Mouse (Mus musculus) ovary, postnatal 10 days (tissue): ENCODE data around the gene Rxfp4.

ENCODE experiments used
- DNase-seq: peaks from one replicate; pipeline ENCODE4 v3.0.0; 2022; ENCODE audit warnings: low spot score

Gene Rxfp4

DNA sequence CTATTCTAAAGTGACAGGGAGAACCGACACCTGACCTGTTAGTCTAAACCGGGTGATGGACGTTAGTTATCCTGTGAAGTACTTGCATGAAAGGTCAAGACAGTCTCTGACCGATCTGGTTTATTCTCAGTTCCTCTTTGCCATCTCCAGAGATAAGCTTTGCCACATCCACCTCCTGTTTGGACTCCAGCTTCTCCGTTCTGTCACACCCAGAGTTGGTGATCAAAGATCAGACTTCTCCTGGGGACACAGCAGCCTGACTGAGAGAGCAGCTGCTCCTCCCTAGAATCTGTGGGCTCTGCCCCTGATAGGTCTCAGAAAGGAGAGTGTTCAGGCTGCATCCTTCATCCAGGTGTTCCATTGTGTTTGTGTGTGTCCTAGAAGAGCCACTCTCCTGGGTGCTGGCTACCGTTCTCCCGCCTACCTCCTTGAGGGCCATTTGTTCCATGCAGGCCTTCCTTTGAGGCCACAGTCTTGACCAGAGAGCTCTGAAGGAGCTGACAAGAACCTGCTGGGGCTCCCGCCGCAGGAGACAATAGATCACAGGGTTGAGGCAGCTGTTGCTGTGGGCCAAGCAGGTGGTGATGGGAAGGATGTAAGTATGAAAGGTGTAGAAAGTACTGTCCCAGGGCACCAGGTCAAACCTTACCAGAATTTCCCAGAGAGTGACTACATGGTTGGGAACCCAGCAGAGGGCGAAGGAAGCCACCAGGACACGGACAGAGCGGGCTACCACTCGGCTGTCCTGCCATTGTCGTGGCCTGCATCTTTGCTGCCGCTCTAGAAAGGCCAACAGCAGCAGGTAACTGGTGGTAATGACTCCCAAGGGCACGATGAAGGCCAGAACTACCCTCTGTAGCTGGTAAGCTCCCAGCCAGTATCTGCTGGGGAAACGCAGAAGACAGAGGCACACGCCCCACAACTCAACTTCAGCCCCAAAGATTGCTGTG is 998 bp downstream of the Rxfp4 start:
- DNase-seq = no peak

DNA sequence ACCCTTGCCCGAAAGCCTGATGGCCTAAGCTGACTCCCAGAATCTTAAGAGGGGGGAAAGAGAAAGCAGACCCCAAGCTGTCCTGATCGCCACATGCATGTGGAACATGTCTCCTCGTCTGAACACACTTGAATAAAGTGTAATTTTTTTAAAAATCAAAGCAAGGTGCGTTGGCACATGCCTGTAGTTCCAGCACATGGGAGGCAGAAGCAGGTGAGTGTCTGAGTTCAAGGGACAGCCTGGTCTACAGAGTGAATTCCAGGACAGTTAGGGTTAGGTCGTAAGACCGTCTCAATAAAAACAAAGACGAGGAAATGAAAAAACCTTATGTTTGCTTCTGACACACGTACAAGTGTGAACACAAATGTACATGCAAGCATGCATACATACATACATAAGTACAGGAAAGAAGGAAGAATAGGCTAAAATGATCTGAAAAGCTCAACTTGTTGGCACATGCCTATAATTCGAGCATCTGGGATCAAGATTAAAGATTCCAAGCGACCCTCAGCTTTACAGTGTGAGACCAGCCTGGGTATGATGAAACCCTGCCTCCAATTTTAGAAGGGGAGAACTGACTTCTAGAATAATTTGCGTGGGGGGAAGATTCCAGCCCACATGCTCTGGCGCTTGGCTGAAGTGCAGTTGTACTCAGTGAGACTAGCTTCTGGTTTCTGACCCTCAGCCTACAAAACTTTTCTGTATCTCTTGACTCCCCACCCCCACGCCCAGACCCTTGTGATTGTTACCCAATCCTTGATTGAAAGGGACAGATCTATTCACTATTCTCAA is 2.0 kb downstream of the Rxfp4 start:
- DNase-seq = no peak

DNA sequence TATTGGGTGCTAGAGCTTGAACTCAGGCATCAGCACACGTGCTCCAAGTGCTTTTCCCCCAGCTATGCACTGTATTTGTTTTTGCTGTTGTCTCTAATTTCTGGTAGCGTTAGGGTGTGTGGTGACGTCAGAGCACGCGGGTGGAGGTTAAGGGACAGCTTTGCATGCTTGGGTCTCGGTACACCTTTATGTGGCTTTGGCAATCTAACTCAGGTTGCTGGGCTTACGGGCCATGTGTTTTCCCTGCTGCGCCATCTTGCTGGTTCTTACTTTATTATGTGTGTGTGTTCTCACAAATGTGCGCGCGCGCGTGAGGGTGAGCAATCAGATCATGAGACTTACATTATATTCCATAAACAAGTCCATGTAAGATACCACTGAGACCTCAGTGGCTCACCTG is 3.0 kb downstream of the Rxfp4 start:
- no peak for DNase-seq

DNA sequence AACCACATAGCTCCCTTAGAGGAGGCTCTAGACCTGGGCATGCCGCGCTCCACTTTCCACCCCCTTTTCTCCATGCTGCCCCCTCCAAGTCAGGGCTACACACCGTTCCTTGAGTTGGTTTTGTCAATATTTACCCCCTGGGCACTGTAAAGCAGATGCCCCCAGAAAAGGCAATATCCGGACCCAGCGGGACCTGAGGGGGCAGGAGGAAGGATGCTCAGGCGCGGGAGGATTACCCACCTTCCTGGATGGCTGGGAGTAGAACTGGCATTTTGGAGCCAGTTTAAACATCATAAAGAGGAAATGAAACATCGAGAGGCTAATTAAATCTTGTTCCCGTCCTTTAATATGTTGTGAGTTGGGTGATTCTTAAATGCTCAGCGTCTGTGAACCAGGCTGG is 3.8 kb downstream of the Rxfp4 start:
- DNase-seq = no peak

DNA sequence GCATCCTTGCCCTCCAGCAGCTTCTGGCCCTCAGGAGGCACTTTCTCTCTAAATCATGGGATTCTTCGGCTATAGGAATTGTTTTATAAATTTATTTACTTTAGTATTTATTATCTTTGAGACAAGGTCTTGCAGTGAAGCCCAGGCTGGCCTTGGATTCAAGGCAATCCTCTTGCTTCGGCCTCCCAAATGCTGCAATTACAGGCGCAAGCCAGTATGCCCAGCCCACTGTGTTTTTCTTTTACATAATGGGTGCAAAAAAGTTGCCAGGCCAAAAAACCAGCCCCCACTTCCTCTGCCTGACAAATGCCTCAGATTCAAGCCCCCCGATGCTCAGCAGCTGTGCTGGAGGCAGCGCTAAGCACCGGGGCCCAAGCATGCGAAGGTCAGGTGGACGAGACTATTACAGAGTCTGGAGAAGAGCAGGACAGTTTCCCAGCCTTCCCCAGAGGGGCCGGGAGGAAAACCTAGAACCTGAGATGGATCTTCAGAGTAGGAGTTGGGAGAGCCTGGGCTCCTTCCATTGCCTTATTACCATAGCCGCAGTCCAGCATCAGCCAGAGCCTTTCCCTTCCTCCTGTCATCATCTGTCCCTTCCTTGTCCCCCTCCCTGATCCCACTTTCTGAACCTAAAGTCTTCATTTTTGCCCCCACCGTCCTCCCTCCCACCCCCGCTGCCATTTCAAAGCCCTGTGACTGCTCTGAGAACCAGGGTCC is 4.3 kb downstream of the Rxfp4 start:
- DNase-seq = no peak

DNA sequence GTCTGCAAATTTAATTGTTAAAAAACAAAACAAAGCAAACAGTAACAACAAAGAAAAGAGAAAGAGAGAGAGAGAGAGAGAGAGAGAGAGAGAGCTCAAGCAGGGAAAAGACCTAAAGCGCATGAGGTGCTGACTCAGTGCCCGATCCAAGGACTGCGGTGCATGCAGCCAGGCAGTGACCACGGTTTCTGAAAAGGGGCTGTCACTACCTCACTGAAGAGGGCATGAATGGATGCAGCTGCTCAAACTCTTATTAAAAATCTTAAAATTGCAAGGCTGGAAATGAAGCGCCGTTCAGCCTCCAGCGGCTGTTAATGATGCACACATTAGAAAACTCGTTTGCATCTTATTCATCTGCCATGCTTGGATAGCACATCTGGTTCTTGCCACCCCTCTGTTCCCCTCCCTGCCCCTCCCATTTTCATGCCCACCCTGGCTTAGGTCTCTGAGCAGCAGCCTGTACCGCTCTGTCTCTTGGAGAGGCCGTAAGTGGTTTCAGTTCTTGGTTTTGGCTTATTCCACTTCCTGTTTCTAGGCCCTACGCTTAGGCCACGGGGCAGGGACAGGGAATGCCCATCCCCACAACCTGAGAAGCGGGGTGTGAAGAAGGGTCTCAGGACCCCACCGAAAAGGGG is 5.0 kb downstream of the Rxfp4 start:
- no peak for DNase-seq

DNA sequence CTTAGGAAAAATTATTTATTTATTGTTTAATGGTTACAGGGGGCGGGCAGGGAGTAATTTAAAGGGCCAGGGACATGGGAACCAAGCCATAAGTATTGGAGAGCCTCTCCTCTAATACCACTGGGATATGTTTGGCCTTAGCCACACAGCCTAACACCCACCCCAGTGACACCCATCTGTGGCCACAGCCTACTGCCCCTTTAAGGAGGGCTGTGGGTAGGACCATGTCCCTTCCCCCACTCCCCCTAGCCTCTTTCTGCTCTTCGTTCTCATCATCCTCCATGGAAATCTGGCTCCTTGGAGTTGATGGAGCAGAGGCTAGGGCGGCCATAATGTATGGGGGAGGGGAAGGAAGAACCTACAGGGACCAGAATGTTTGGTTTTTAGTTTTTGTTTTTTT is 5.9 kb downstream of the Rxfp4 start:
- no peak for DNase-seq

DNA sequence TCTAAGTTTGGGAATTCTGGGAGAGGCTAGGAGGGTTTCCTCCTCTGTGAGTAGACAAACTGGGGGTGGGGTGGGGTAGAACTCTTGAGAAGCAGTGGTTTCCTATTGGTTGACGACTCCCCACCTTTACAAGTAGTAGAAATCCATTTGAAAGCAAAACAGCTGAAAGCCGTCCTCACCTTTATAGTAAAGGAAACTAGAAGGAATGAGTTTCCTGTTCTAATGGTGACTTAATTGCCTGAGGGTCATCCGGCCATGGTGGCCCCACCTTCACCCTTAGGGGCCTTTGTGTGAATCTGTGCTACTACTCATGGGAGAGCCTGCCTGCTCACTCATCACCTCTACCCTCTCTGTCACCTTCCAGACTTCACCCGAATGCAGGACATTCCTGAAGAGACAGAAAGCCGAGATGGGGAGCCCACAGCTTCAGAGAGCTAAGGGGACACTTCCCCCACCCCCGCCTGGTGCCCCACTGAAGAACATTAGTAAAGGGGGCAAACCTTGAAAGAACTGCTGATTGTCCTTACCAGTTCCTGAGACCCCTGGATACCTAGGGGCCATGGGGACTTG is 6.4 kb downstream of the Rxfp4 start:
- no peak for DNase-seq

DNA sequence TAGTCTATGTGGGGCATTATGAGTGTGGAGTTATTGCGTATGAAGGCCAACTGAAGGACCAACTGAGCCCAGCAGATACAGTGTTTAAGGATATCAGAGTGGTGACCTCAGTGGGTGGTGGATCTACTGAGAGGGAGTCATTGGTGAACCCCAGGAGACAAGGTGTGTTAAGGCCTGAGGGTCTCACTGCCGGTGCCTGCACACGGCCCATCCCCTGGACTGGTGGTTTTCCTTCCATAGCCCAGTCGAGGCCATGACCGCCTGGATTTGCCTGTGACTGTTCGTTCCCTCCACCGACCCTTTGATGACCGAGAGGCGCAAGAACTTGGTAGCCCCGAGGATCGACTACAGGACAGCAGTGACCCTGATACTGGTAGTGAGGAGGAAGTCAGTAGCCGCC is 7.0 kb downstream of the Rxfp4 start:
- DNase-seq = no peak

DNA sequence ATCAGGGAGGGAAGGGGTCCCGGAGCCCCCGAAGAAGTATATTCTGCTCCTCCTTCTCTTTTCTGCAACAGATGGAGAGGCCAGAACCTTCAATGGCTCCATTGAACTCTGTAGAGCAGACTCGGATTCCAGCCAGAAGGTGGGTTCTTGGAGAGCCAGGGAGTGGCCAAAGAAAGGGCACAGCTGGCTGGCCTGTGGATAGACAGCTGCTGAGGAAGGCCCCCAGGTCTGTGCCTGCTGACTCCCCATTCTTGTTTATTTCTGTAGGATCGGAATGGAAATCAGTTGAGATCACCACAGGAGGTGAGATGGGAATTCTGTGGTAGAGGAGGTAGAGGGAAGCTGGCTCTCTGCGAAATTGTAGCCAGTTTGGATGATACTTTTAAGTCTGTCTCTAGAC is 9.9 kb downstream of the Rxfp4 start:
- DNase-seq = no peak

DNA sequence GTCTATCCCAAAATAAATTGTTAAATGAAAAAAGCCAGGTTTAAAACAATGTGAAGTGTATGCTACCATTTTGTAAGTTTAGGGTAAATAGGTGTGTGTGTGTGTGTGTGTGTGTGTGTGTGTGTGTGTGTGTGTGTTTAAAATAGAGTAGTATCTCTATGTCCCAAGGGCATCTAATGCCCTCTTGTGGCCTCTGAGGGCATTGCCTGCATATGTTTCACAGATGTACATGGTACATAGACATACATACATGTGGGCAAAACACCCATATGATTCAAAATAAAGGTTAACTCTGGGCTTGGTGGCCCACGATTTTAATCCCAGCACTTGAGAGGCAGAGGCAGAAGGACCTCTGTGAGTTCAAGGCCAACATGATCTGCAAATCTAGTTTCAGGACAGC is 12.3 kb downstream of the Rxfp4 start:
- no peak for DNase-seq

DNA sequence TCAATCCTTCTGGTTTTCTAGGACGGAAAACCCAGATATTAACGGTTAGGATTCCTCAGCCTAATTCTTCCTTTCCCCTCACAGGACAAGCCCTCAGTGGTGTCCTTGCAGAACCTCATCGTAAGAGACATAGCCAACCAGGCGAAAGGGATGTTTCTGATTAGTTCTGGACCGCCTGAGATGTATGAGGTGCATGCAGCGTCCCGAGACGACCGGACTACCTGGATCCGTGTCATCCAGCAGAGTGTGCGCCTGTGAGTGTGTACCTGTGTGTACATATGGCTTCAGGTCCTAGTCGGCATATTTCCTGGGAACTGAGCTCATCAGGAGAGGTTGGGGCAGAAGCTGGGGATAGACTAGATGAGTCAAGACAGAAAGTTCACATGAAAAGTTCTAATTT is 13.7 kb downstream of the Rxfp4 start:
- DNase-seq = no peak

DNA sequence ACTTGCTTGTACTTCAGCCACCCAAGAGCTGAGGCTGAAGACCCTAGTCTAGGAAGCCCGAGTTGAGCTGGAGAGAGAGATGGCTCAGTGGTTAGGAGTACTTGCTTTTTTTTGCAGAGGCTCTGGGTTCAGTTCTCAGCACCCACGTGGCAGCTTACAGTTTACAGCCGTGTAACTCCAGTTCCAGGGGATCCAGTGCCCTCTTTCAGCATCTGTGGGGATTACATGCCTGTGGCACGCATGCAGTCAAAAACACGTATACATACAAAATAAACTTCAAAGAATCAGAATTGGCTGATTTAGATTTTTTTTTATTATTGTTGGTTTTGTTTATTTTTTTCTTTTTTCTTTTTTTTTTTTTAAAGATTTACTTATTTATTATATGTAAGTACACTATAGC is 15.8 kb downstream of the Rxfp4 start:
- DNase-seq = no peak

DNA sequence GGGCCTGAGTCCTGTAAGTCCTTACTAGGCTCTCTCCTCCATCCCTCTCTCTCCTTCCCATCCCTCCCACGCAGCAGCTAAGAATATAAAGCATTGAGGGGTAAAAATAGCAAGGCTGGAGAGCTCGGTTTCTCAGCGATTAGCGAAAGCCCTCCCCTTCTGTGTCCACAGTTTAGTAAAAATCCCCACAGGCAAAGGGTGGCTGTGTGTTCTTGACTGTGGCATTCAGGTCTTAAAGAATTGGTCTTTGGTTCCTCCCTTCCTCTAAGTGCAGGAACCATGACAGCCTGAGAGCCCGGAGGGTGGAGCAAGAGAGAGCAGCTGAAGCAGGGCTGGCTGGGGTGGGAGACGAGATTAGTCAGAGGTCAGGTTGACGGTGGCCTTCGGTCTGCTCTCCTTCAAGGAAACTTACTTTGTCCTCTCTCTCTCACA is 16.4 kb downstream of the Rxfp4 start:
- no peak for DNase-seq

DNA sequence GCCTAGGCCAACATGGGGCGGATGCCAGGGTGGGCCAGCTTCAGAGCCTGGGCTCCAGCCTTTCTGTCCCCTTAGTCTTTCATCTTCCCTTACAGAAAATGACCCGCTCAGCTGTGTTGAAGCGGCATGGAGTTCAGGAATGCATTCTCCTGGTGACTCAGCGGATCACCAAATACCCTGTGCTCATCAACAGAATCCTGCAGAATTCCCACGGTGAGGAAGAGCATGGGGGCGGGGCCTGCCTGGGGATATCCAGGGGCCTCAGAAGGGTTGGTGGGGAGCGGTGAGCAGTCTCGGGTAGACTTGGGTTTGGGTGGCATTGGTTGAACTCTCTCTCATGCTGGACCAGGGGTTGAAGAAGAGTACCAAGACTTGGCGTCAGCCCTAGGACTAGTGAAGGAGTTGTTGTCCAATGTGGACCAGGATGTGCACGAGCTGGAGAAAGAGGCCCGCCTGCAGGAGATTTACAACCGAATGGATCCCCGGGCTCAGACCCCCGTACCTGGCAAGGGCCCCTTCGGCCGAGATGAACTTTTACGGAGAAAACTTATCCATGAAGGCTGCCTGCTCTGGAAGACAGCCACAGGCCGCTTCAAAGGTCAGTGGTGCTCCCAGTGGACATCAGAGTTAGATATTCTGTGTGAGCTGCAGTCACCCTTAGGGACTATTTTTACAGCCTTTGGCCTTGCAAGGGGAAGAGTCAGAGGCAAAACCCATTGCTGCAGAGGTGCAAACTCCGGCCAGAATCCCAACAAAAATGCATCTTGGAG is 17.3 kb downstream of the Rxfp4 start:
- no peak for DNase-seq

DNA sequence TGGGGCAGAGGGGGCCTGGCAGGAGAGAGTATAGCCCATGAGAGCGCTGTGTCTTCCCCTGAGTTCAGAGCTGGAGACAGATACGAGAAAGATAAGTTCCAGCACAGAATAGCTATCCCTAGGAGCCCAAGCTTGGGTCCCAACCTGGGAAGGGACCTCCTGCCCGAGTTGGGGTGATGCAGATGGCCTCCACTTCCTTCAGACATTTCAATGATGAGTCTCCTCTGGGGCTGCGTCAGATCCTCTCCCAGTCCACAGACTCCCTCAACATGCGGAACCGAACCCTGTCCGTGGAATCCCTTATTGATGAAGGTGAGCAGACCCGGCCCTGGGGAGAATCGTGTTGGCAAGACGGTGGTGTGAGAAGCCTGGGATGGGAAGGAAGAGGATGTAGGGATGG is 19.9 kb downstream of the Rxfp4 start:
- no peak for DNase-seq

DNA sequence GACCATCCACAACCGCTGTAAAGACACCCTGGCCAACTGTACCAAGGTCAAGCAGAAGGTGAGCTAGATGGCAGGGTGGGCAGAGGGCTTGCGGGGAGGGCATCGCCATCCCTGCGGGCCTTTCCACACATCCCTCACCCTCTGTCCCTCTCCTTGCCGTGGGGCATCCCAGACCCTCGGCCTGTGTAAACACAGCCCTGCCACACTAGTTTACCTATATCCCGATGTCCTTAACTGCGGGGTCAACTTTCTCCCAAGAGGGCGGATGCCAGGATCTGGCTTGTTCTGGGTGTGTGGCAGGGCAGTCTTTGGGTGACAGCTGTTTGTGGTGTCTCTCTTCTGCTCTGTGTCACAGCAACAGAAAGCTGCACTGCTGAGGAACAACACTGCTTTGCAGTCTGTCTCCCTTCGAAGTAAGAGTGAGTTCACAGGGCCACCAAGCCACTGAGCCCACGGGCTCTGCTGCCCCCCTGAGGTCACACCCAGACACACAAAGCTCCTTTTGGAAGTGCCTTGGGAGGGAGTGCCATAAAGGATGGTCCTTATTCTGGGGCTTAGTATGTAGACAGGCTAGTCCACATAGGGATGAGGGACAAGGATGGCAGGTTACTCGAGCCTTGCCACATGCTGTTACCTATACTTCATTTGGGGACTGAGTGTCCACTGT is 20.9 kb downstream of the Rxfp4 start:
- DNase-seq = no peak

DNA sequence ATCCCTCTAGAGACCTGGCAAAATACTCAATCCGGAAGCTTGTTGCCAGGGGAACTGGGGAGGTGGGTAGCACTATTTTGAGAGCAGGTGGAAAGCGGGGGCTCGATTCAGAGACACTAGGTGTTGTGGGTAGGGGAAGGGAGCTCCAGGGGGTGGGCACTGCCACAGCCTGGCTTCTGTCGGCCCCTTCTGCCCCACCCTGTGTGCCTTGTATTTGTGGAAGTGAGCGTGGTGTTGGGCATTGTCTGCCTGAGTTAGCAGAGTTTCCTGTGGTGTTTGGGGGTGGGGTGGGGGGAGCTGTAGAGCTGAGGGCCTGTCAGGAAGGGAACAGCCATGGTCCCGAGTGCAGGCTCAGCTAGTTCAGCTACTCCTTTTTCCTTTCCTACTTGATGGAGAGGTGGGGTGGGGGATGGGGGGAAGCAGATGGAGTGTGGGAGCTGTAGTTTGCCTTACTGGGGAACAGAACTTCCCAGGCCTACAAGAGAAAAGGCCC is 22.0 kb downstream of the Rxfp4 start:
- no peak for DNase-seq

DNA sequence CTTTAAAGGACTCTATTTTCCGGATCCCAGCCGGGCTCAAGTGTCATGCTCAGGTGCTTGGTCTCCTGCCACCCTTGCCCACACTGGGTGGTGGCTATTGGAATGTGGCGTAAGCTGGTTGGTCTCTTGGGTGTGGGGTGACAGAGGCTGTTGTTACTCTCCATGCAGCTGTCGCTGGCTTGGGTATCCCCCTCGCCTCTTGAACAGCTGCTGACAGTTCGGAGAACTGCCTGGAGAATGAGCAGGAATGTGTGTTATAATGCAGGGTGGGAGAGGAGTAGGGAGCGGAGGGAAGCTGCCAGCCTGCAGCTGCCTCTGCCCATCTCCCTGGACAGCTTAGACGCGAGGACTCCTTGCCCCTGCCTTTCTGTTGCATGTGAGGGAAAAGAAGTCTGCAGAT is 22.9 kb downstream of the Rxfp4 start:
- DNase-seq = no peak

DNA sequence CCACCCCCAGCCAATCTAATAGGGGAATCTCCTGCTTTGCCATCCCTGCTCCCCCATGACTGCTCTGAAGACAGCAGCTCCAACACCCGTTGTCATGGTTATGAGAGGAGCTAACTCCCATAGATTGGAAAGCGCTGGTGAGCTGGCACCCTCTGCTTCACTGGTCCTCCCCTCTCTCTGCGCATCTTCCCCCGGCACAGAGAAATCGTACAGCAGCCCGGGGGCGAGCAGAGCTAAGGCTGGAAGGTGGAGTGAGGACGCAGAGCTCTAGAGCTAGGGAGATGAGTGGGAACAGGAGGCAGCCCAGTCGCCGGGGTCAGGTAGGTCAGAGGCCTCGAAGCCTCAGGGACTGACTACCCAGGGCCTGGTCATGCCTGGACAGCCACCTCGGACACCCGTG is 23.7 kb downstream of the Rxfp4 start:
- no peak for DNase-seq
